In genomic region chr8:123807852-123808573, GRCm38 (mm10) we compare ENCODE assay signal across 9 mouse cellular contexts. TPM values are rescaled to one million over a fixed set of nuclear protein-coding genes. Genes with fewer than 3 reads are reported as not detected.
DNase-seq lines count a peak whose midpoint lies in the region; ATAC-seq and TF ChIP-seq lines count a peak whose summit lies in the region.
"Had no signal": no experiment of that assay in that cellular context is flagged by ENCODE, and none has a peak within 500 bp of the region (broad histone marks: within the 10 kb centered on the region; RNA-seq: fewer than 3 reads in every experiment).

No protein-coding gene starts in this region.

- ATAC-seq in kidney, postnatal 0 days (replicated peaks; ENCODE audit: low FRiP score, low read depth), result no peak
- no peak for ATAC-seq in forebrain, embryonic 14.5 days
- no peak for ATAC-seq in liver, embryonic 11.5 days (replicated peaks; ENCODE audit: low FRiP score)
- no peak for ATAC-seq in neural tube, embryonic 13.5 days (ENCODE audit: low read depth)

- 69% methylated on average over 6 of the region's 6 CpGs for WGBS in kidney, postnatal 0 days
- 65% methylated on average over 6 of the region's 6 CpGs for WGBS in forebrain, embryonic 14.5 days
- 58% methylated on average over 6 of the region's 6 CpGs for WGBS in liver, embryonic 11.5 days
- 76% methylated on average over 6 of the region's 6 CpGs for WGBS in neural tube, embryonic 13.5 days

- 0 out of 2 replicates have a peak overlapping the region, but pooled peaks have one; percentile 72 for H3K27ac ChIP-seq in kidney, postnatal 0 days
- no peak overlapping the region for H3K27ac ChIP-seq in forebrain, embryonic 14.5 days (ENCODE audit: low read depth, low read length)
- H3K27ac ChIP-seq in liver, embryonic 11.5 days (ENCODE audit: low read depth, low read length), result peak overlapping the region; percentile 78; the same call in 1 of the 2 replicates
- no peak overlapping the region for H3K27ac ChIP-seq in neural tube, embryonic 13.5 days (replicated peaks)

- DNase-seq in kidney, postnatal 0 days (ENCODE audit: low spot score), result no peak
- DNase-seq in kidney, postnatal 10 days, result no peak
- DNase-seq in forebrain, embryonic 14.5 days (ENCODE audit: low spot score), result no peak
- no peak for DNase-seq in liver, embryonic 11.5 days (ENCODE audit: low spot score)
- no peak for DNase-seq in right cerebral cortex, postnatal 25 days
- DNase-seq in left cerebral cortex, adult 11 months (ENCODE audit: low spot score), result no peak
- DNase-seq in cerebellum, adult 8-10 months, result no peak
- DNase-seq: adrenal gland, adult 2 months had no signal

- no peaks in the 10 kb centered on the region for H3K9me3 ChIP-seq in kidney, postnatal 0 days (replicated peaks; ENCODE audit: low read length)
- H3K9me3 ChIP-seq in forebrain, embryonic 14.5 days (replicated peaks; ENCODE audit: control insufficient read depth, low read length), result no peaks in the 10 kb centered on the region
- no peaks in the 10 kb centered on the region for H3K9me3 ChIP-seq in liver, embryonic 11.5 days (ENCODE audit: control insufficient read depth, low read length)
- no peaks in the 10 kb centered on the region for H3K9me3 ChIP-seq in neural tube, embryonic 13.5 days

- H3K4me3 ChIP-seq in kidney, postnatal 0 days (replicated peaks; ENCODE audit: low read depth, low read length), result no peak overlapping the region
- H3K4me3 ChIP-seq in forebrain, embryonic 14.5 days (ENCODE audit: low read depth, low read length), result no peak overlapping the region
- H3K4me3 ChIP-seq in liver, embryonic 11.5 days (ENCODE audit: low read depth, low read length), result peak overlapping the region; percentile 72
- peak overlapping the region; percentile 81; the same call in 1 of the 2 replicates for H3K4me3 ChIP-seq in neural tube, embryonic 13.5 days

- no peaks in the 10 kb centered on the region for H3K27me3 ChIP-seq in kidney, postnatal 0 days (ENCODE audit: insufficient read depth, low read length)
- no peaks in the 10 kb centered on the region for H3K27me3 ChIP-seq in forebrain, embryonic 14.5 days (replicated peaks; ENCODE audit: control insufficient read depth, insufficient read depth, low read length)
- H3K27me3 ChIP-seq in liver, embryonic 11.5 days (replicated peaks; ENCODE audit: control insufficient read depth, insufficient read depth, low read length), result no peaks in the 10 kb centered on the region
- H3K27me3 ChIP-seq in neural tube, embryonic 13.5 days, result no peaks in the 10 kb centered on the region

- no peaks in the 10 kb centered on the region for H3K36me3 ChIP-seq in kidney, postnatal 0 days (ENCODE audit: insufficient read depth, low read length)
- H3K36me3 ChIP-seq in forebrain, embryonic 14.5 days (ENCODE audit: control insufficient read depth, insufficient read depth, low read length), result no peaks in the 10 kb centered on the region
- H3K36me3 ChIP-seq in liver, embryonic 11.5 days (ENCODE audit: control insufficient read depth, insufficient read depth, low read length), result no peaks in the 10 kb centered on the region
- no peaks in the 10 kb centered on the region for H3K36me3 ChIP-seq in neural tube, embryonic 13.5 days

- peak overlapping the region; percentile 76 for H3K4me2 ChIP-seq in kidney, postnatal 0 days (ENCODE audit: low read length)
- peak overlapping the region; percentile 75; the same call in 1 of the 2 replicates for H3K4me2 ChIP-seq in forebrain, embryonic 14.5 days (ENCODE audit: low read length)
- H3K4me2 ChIP-seq in liver, embryonic 11.5 days, result peak overlapping the region; percentile 86
- H3K4me2 ChIP-seq in neural tube, embryonic 13.5 days, result peak overlapping the region; percentile 88

- no peak for TF ChIP-seq CTCF in kidney, postnatal 0 days (IDR thresholded peaks at IDR 0.05; ENCODE audit: low read depth)

- H3K9ac ChIP-seq in kidney, postnatal 0 days (ENCODE audit: low read depth, low read length), result 0 out of 2 replicates have a peak overlapping the region, but pooled peaks have one; percentile 35
- no peak overlapping the region; the same call in 1 of the 2 replicates for H3K9ac ChIP-seq in forebrain, embryonic 14.5 days (ENCODE audit: low read length)
- peak overlapping the region; percentile 37 for H3K9ac ChIP-seq in liver, embryonic 11.5 days (ENCODE audit: low read depth, low read length)
- H3K9ac ChIP-seq in neural tube, embryonic 13.5 days, result peak overlapping the region; percentile 93

- peaks cover 14% of the 10 kb centered on the region for H3K4me1 ChIP-seq in kidney, postnatal 0 days (replicated peaks; ENCODE audit: insufficient read depth, low read length)
- H3K4me1 ChIP-seq in forebrain, embryonic 14.5 days (ENCODE audit: control insufficient read depth, insufficient read depth, low read length), result peaks cover 12% of the 10 kb centered on the region
- peaks cover 39% of the 10 kb centered on the region for H3K4me1 ChIP-seq in liver, embryonic 11.5 days (replicated peaks; ENCODE audit: control insufficient read depth, insufficient read depth, low read length)
- peaks cover 37% of the 10 kb centered on the region for H3K4me1 ChIP-seq in neural tube, embryonic 13.5 days (replicated peaks)

RNA-seq across cellular contexts. Expression of gene Rab4a, which starts 2.2 kb away (rescaled TPM):
- 58.2 and 62.3 TPM in 2 replicates for polyA plus RNA-seq in kidney, postnatal 0 days (2015; fragmentation: Nextera tagmentation; extraction: Ambion mirVana)
- polyA plus RNA-seq in forebrain, embryonic 14.5 days (2014; fragmentation: Nextera tagmentation; extraction: Ambion mirVana), result 68.2 and 74.5 TPM in 2 replicates
- 61.8 and 65.9 TPM in 2 replicates for polyA plus RNA-seq in liver, embryonic 11.5 days (2014; fragmentation: Nextera tagmentation; extraction: Ambion mirVana)
- polyA plus RNA-seq in neural tube, embryonic 13.5 days (2015; fragmentation: Nextera tagmentation; extraction: Ambion mirVana), result 78.6 and 89.6 TPM in 2 replicates

RNA-seq across cellular contexts. Expression of gene Ccsap, which starts 52.0 kb away (rescaled TPM):
- 1.8 and 1.9 TPM in 2 replicates for polyA plus RNA-seq in kidney, postnatal 0 days (2015; fragmentation: Nextera tagmentation; extraction: Ambion mirVana)
- polyA plus RNA-seq in forebrain, embryonic 14.5 days (2014; fragmentation: Nextera tagmentation; extraction: Ambion mirVana), result 5.2 and 6.7 TPM in 2 replicates
- polyA plus RNA-seq in liver, embryonic 11.5 days (2014; fragmentation: Nextera tagmentation; extraction: Ambion mirVana), result 4.6 and 5.2 TPM in 2 replicates
- polyA plus RNA-seq in neural tube, embryonic 13.5 days (2015; fragmentation: Nextera tagmentation; extraction: Ambion mirVana), result 4.5 and 4.6 TPM in 2 replicates

Comparison
In these comparisons a context has a peak if more than half of its experiments do, and no peak if none do; other contexts are left out.
1. H3K27ac ChIP-seq: peak in kidney, postnatal 0 days (single experiment) and liver, embryonic 11.5 days (single experiment); none in forebrain, embryonic 14.5 days (single experiment) and neural tube, embryonic 13.5 days (single experiment).
2. H3K4me3 ChIP-seq: peak in liver, embryonic 11.5 days (single experiment) and neural tube, embryonic 13.5 days (single experiment); none in kidney, postnatal 0 days (single experiment) and forebrain, embryonic 14.5 days (single experiment).
3. Peak in every context shown above with its lines, with median percentiles within 50 percentile points of each other: H3K4me2 ChIP-seq.